Mouse (Mus musculus): ENCODE data around the gene Ttc28.

DNA sequence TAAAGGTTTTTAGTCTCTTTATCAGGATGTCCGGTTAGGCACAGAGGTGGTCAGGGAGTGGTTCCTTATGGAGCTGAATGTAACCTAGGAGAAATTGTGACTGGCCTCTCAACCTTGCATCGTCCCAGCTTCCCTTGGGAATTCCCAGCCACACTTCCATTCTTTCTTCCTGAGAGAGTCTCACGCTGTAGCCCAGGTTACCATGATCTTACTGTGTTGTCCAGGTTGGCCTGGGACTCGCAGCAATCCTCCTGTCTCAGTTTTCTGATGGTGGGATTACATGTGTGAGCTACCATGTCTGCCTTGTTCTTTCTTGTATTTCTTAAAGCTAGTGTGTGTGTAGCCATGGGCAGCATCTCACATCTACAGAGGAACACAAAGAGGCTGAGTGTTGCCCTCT, 206.2 kb downstream of the Ttc28 start:
- no peak for TF ChIP-seq CTCF (IDR thresholded peaks at IDR 0.05; ENCODE audit: low read depth)
- TF ChIP-seq EP300 (optimal IDR thresholded peaks at IDR 0.05): no peak

Data from stomach, postnatal 0 days (tissue).